Mouse (Mus musculus): ENCODE data around the gene Nxn. TPM values are rescaled to one million over a fixed set of nuclear protein-coding genes. Genes with fewer than 3 reads are reported as not detected.

Nxn gene
- polyA plus RNA-seq, 1 experiment from 2014 or later = 2.6 TPM

GRCm38 (mm10) chr11:76268001-76268459 lies 130.9 kb downstream of the Nxn start:
- WGBS (ENCODE audit: insufficient replicate concordance) = 49% methylated on average over 5 of the region's 5 CpGs
- Histone ChIP-seq H3K9ac (ENCODE audit: low read depth, low read length) (no peak overlapping the region), H3K4me1 (ENCODE audit: control insufficient read depth, low read depth, low read length) (no peaks in the 10 kb centered on the region), H3K27me3 (ENCODE audit: control insufficient read depth, insufficient read depth, low read depth, low read length) (no peaks in the 10 kb centered on the region), H3K36me3 (ENCODE audit: control insufficient read depth, insufficient read depth) (no peaks in the 10 kb centered on the region), H3K9me3 (replicated peaks; ENCODE audit: control insufficient read depth, low read length) (no peaks in the 10 kb centered on the region), H3K27ac (ENCODE audit: low read length) (0 out of 2 replicates have a peak overlapping the region, but pooled peaks have one; percentile 16), H3K4me2 (ENCODE audit: low read depth, low read length) (no peak overlapping the region), H3K4me3 (ENCODE audit: low read depth, low read length) (no peak overlapping the region)
- no peak for ATAC-seq (ENCODE audit: low read depth)

- Histone ChIP-seq H3K4me1 (ENCODE audit: control insufficient read depth, low read depth, low read length) (no peaks in the 10 kb centered on the region), H3K36me3 (ENCODE audit: control insufficient read depth, insufficient read depth) (no peaks in the 10 kb centered on the region), H3K4me2 (ENCODE audit: low read depth, low read length) (no peak overlapping the region), H3K9ac (ENCODE audit: low read depth, low read length) (no peak overlapping the region), H3K27ac (ENCODE audit: low read length) (0 out of 2 replicates have a peak overlapping the region, but pooled peaks have one; percentile 25), H3K27me3 (ENCODE audit: control insufficient read depth, insufficient read depth, low read depth, low read length) (no peaks in the 10 kb centered on the region), H3K9me3 (replicated peaks; ENCODE audit: control insufficient read depth, low read length) (no peaks in the 10 kb centered on the region), H3K4me3 (ENCODE audit: low read depth, low read length) (no peak overlapping the region)
- ATAC-seq (ENCODE audit: low read depth) = no peak
- 63% methylated on average over 7 of the region's 7 CpGs for WGBS (ENCODE audit: insufficient replicate concordance)
Observed at GRCm38 (mm10) chr11:76267550-76267949, 131.4 kb downstream of the Nxn start.

- Histone ChIP-seq H3K9me3 (replicated peaks; ENCODE audit: control insufficient read depth, low read length) (no peaks in the 10 kb centered on the region), H3K9ac (ENCODE audit: low read depth, low read length) (no peak overlapping the region), H3K4me3 (ENCODE audit: low read depth, low read length) (no peak overlapping the region), H3K36me3 (ENCODE audit: control insufficient read depth, insufficient read depth) (no peaks in the 10 kb centered on the region), H3K4me1 (ENCODE audit: control insufficient read depth, low read depth, low read length) (no peaks in the 10 kb centered on the region), H3K4me2 (ENCODE audit: low read depth, low read length) (no peak overlapping the region), H3K27ac (ENCODE audit: low read length) (no peak overlapping the region), H3K27me3 (ENCODE audit: control insufficient read depth, insufficient read depth, low read depth, low read length) (no peaks in the 10 kb centered on the region)
- ATAC-seq (ENCODE audit: low read depth) = no peak
- 53% methylated on average over 19 of the region's 19 CpGs for WGBS (ENCODE audit: insufficient replicate concordance)
Observed at GRCm38 (mm10) chr11:76262611-76263351, 136.2 kb downstream of the Nxn start.

- no peaks in the 10 kb centered on the region for H3K9me3 ChIP-seq (replicated peaks; ENCODE audit: control insufficient read depth, low read length)
- H3K4me1 ChIP-seq (ENCODE audit: control insufficient read depth, low read depth, low read length) = no peaks in the 10 kb centered on the region
- H3K27me3 ChIP-seq (ENCODE audit: control insufficient read depth, insufficient read depth, low read depth, low read length) = no peaks in the 10 kb centered on the region
- no peak overlapping the region for H3K4me3 ChIP-seq (ENCODE audit: low read depth, low read length)
- no peaks in the 10 kb centered on the region for H3K36me3 ChIP-seq (ENCODE audit: control insufficient read depth, insufficient read depth)
- WGBS (ENCODE audit: insufficient replicate concordance) = 25% methylated on average over 12 of the region's 12 CpGs
- peak overlapping the region; percentile 41; the same call in 1 of the 2 replicates for H3K27ac ChIP-seq (ENCODE audit: low read length)
- H3K4me2 ChIP-seq (ENCODE audit: low read depth, low read length) = no peak overlapping the region
- peak; percentile 24; the same call in 1 of the 2 replicates for ATAC-seq (ENCODE audit: low read depth)
- no peak overlapping the region for H3K9ac ChIP-seq (ENCODE audit: low read depth, low read length)
Observed at GRCm38 (mm10) chr11:76261224-76261623, 137.7 kb downstream of the Nxn start.

GRCm38 (mm10) chr11:76260208-76261050 lies 138.5 kb downstream of the Nxn start:
- H3K9ac ChIP-seq (ENCODE audit: low read depth, low read length) = no peak overlapping the region
- 65% methylated on average over 10 of the region's 10 CpGs for WGBS (ENCODE audit: insufficient replicate concordance)
- ATAC-seq (ENCODE audit: low read depth) = no peak
- no peak overlapping the region for H3K27ac ChIP-seq (ENCODE audit: low read length)
- no peaks in the 10 kb centered on the region for H3K36me3 ChIP-seq (ENCODE audit: control insufficient read depth, insufficient read depth)
- no peaks in the 10 kb centered on the region for H3K27me3 ChIP-seq (ENCODE audit: control insufficient read depth, insufficient read depth, low read depth, low read length)
- H3K4me1 ChIP-seq (ENCODE audit: control insufficient read depth, low read depth, low read length) = no peaks in the 10 kb centered on the region
- no peak overlapping the region for H3K4me2 ChIP-seq (ENCODE audit: low read depth, low read length)
- H3K4me3 ChIP-seq (ENCODE audit: low read depth, low read length) = no peak overlapping the region
- H3K9me3 ChIP-seq (replicated peaks; ENCODE audit: control insufficient read depth, low read length) = no peaks in the 10 kb centered on the region

- no peak for ATAC-seq (ENCODE audit: low read depth)
- no peak overlapping the region for H3K27ac ChIP-seq (ENCODE audit: low read length)
- no peaks in the 10 kb centered on the region for H3K4me1 ChIP-seq (ENCODE audit: control insufficient read depth, low read depth, low read length)
- no peak overlapping the region for H3K4me2 ChIP-seq (ENCODE audit: low read depth, low read length)
- no peak overlapping the region for H3K4me3 ChIP-seq (ENCODE audit: low read depth, low read length)
- 66% methylated on average over 6 of the region's 6 CpGs for WGBS (ENCODE audit: insufficient replicate concordance)
- H3K9ac ChIP-seq (ENCODE audit: low read depth, low read length) = no peak overlapping the region
- H3K27me3 ChIP-seq (ENCODE audit: control insufficient read depth, insufficient read depth, low read depth, low read length) = no peaks in the 10 kb centered on the region
- no peaks in the 10 kb centered on the region for H3K36me3 ChIP-seq (ENCODE audit: control insufficient read depth, insufficient read depth)
- H3K9me3 ChIP-seq (replicated peaks; ENCODE audit: control insufficient read depth, low read length) = no peaks in the 10 kb centered on the region
Observed at GRCm38 (mm10) chr11:76258511-76258910, 140.4 kb downstream of the Nxn start.

- Histone ChIP-seq H3K36me3 (ENCODE audit: control insufficient read depth, insufficient read depth) (no peaks in the 10 kb centered on the region), H3K4me2 (ENCODE audit: low read depth, low read length) (no peak overlapping the region), H3K4me1 (ENCODE audit: control insufficient read depth, low read depth, low read length) (no peaks in the 10 kb centered on the region), H3K27me3 (ENCODE audit: control insufficient read depth, insufficient read depth, low read depth, low read length) (no peaks in the 10 kb centered on the region), H3K9ac (ENCODE audit: low read depth, low read length) (no peak overlapping the region), H3K9me3 (replicated peaks; ENCODE audit: control insufficient read depth, low read length) (no peaks in the 10 kb centered on the region), H3K27ac (ENCODE audit: low read length) (no peak overlapping the region), H3K4me3 (ENCODE audit: low read depth, low read length) (no peak overlapping the region)
- no peak for ATAC-seq (ENCODE audit: low read depth)
- WGBS (ENCODE audit: insufficient replicate concordance) = 56% methylated on average over 4 of the region's 4 CpGs
Observed at GRCm38 (mm10) chr11:76257386-76257785, 141.6 kb downstream of the Nxn start.

GRCm38 (mm10) chr11:76256129-76256528 lies 142.8 kb downstream of the Nxn start:
- WGBS (ENCODE audit: insufficient replicate concordance) = 43% methylated on average over 5 of the region's 5 CpGs
- no peaks in the 10 kb centered on the region for H3K36me3 ChIP-seq (ENCODE audit: control insufficient read depth, insufficient read depth)
- H3K4me2 ChIP-seq (ENCODE audit: low read depth, low read length) = no peak overlapping the region
- H3K9ac ChIP-seq (ENCODE audit: low read depth, low read length) = no peak overlapping the region
- no peaks in the 10 kb centered on the region for H3K27me3 ChIP-seq (ENCODE audit: control insufficient read depth, insufficient read depth, low read depth, low read length)
- H3K27ac ChIP-seq (ENCODE audit: low read length) = no peak overlapping the region
- no peaks in the 10 kb centered on the region for H3K4me1 ChIP-seq (ENCODE audit: control insufficient read depth, low read depth, low read length)
- no peak for ATAC-seq (ENCODE audit: low read depth)
- H3K9me3 ChIP-seq (replicated peaks; ENCODE audit: control insufficient read depth, low read length) = no peaks in the 10 kb centered on the region
- H3K4me3 ChIP-seq (ENCODE audit: low read depth, low read length) = no peak overlapping the region
